Comparison of ENCODE assay signal across 11 mouse cellular contexts in genomic region chr15:98821403-98821802, GRCm38 (mm10). TPM values are rescaled to one million over a fixed set of nuclear protein-coding genes. Genes with fewer than 3 reads are reported as not detected.
DNase-seq lines count a peak whose midpoint lies in the region; ATAC-seq and TF ChIP-seq lines count a peak whose summit lies in the region.
"Had no signal": no experiment of that assay in that cellular context is flagged by ENCODE, and none has a peak within 500 bp of the region (broad histone marks: within the 10 kb centered on the region; RNA-seq: fewer than 3 reads in every experiment).

No protein-coding gene starts in this region.

- no peak overlapping the region for H3K4me3 ChIP-seq in left cerebral cortex, adult 2 months
- no peak overlapping the region for H3K4me3 ChIP-seq in heart, embryonic 10.5 days
- H3K4me3 ChIP-seq: heart, embryonic 13.5 days had no signal

- peaks cover 12% of the 10 kb centered on the region; the same call in 1 of the 2 replicates for H3K4me1 ChIP-seq in heart, embryonic 10.5 days

- WGBS in heart, embryonic 10.5 days: 34% methylated on average over 10 of the region's 10 CpGs

- peaks cover 75% of the 10 kb centered on the region for H3K36me3 ChIP-seq in heart, embryonic 10.5 days

- TF ChIP-seq CTCF in left cerebral cortex, adult 2 months (IDR thresholded peaks at IDR 0.05): peak; percentile 49

- peak overlapping the region; percentile 10; the same call in 1 of the 2 replicates for H3K27ac ChIP-seq in left cerebral cortex, adult 2 months
- H3K27ac ChIP-seq in heart, embryonic 10.5 days: no peak overlapping the region

- no peaks in the 10 kb centered on the region for H3K27me3 ChIP-seq in heart, embryonic 10.5 days (ENCODE audit: insufficient read depth, poor library complexity, severe bottlenecking)
- H3K27me3 ChIP-seq: heart, embryonic 13.5 days had no signal

- H3K9me3 ChIP-seq in heart, embryonic 10.5 days: no peaks in the 10 kb centered on the region
- H3K9me3 ChIP-seq: heart, embryonic 13.5 days had no signal

- ATAC-seq in monocyte, adult 5-6 weeks (replicated peaks; ENCODE audit: insufficient number of reproducible peaks, low FRiP score, low TSS enrichment, poor library complexity, severe bottlenecking): peak; percentile 68
- ATAC-seq: midbrain, embryonic 16.5 days had no signal

- intact Hi-C loops in left cerebral cortex, adult 2 months (cut with DNase I): no loop called here
- intact Hi-C loops in left cerebral cortex, postnatal 4 days (cut with DNase I): no loop called here

- DNase-seq in adrenal gland, adult 2 months: peak; percentile 41
- DNase-seq in adrenal gland, postnatal 4 days (ENCODE audit: low spot score in 2 of 2): no peak
- peak in 1 of 2 experiments; percentile 43 for DNase-seq in left cerebral cortex, adult 2 months (ENCODE audit: extremely low spot score in 1 of 2, low spot score in 2 of 2)
- no peak for DNase-seq in left cerebral cortex, postnatal 4 days
- DNase-seq in T-cell, adult 2 months (ENCODE audit: low spot score): peak; percentile 62
- DNase-seq in layer of hippocampus, adult 9-11 months: no peak
- no peak for DNase-seq in heart, embryonic 10.5 days (ENCODE audit: low spot score)

RNA-seq across cellular contexts. Expression of gene Prkag1, which starts 9.9 kb away (rescaled TPM):
- 10 to 100 TPM; 77.1 to 79.8 TPM for total RNA-seq in adrenal gland, adult 2 months (2021)
- polyA plus RNA-seq in adrenal gland, adult 2 months (2012; rRNA removed): 54.9 and 57.3 TPM in 2 replicates
- total RNA-seq in adrenal gland, postnatal 4 days (2021): 10 to 100 TPM; 66.4 to 68.2 TPM
- total RNA-seq in left cerebral cortex, adult 2 months (2021): 10 to 100 TPM; 46.1 to 52.3 TPM
- 10 to 100 TPM; 35.0 to 38.1 TPM for total RNA-seq in left cerebral cortex, postnatal 4 days (2021)
- 128 to 132 TPM (median 132 TPM) in 3 replicates for total RNA-seq in monocyte, adult 5-6 weeks (2017)
- polyA plus RNA-seq in heart, embryonic 10.5 days (2016; fragmentation: Nextera tagmentation; extraction: Ambion mirVana): 95.0 and 97.7 TPM in 2 replicates

RNA-seq across cellular contexts. Expression of gene Ddn, which starts 12.1 kb away (rescaled TPM):
- total RNA-seq in adrenal gland, adult 2 months (2021): under 1 TPM in 1 of 2 experiments, not detected in 1; 0.35 TPM
- 0.03 and 0.08 TPM in 2 replicates for polyA plus RNA-seq in adrenal gland, adult 2 months (2012; rRNA removed)
- total RNA-seq in adrenal gland, postnatal 4 days (2021): 1 to 10 TPM in 1 of 2 experiments, under 1 TPM in 1; 0.76 to 4.2 TPM
- total RNA-seq in left cerebral cortex, adult 2 months (2021): 100 to 1,000 TPM; 739 to 834 TPM
- total RNA-seq in left cerebral cortex, postnatal 4 days (2021): 100 to 1,000 TPM; 113 to 118 TPM
- total RNA-seq in monocyte, adult 5-6 weeks (2017): not detected in 3 replicates
- 0.06 TPM in 1 of 2 replicates, not detected in the other for polyA plus RNA-seq in heart, embryonic 10.5 days (2016; fragmentation: Nextera tagmentation; extraction: Ambion mirVana)

RNA-seq across cellular contexts. Expression of gene Wnt1, which starts 31.7 kb away (rescaled TPM):
- total RNA-seq in adrenal gland, adult 2 months (2021): not detected
- polyA plus RNA-seq in adrenal gland, adult 2 months (2012; rRNA removed): 0.08 TPM in 1 of 2 replicates, not detected in the other
- total RNA-seq in adrenal gland, postnatal 4 days (2021): not detected
- under 1 TPM in 1 of 2 experiments, not detected in 1; 0.14 TPM for total RNA-seq in left cerebral cortex, adult 2 months (2021)
- not detected for total RNA-seq in left cerebral cortex, postnatal 4 days (2021)
- not detected in 3 replicates for total RNA-seq in monocyte, adult 5-6 weeks (2017)
- not detected in 2 replicates for polyA plus RNA-seq in heart, embryonic 10.5 days (2016; fragmentation: Nextera tagmentation; extraction: Ambion mirVana)
- total RNA-seq: left cerebral cortex, adult 18-20 months had no signal
- polyA plus RNA-seq: heart, embryonic 13.5 days had no signal

RNA-seq across cellular contexts. Expression of gene Wnt10b, which starts 43.5 kb away (rescaled TPM):
- 1 to 10 TPM in 1 of 2 experiments, under 1 TPM in 1; 0.84 to 2.2 TPM for total RNA-seq in adrenal gland, adult 2 months (2021)
- polyA plus RNA-seq in adrenal gland, adult 2 months (2012; rRNA removed): 0.45 and 2.2 TPM in 2 replicates
- 1 to 10 TPM in 1 of 2 experiments, under 1 TPM in 1; 0.68 to 1.2 TPM for total RNA-seq in adrenal gland, postnatal 4 days (2021)
- under 1 TPM; 0.51 to 0.66 TPM for total RNA-seq in left cerebral cortex, adult 2 months (2021)
- total RNA-seq in left cerebral cortex, postnatal 4 days (2021): under 1 TPM; 0.36 to 0.40 TPM
- not detected in 3 replicates for total RNA-seq in monocyte, adult 5-6 weeks (2017)
- polyA plus RNA-seq in heart, embryonic 10.5 days (2016; fragmentation: Nextera tagmentation; extraction: Ambion mirVana): 0.09 TPM in 1 of 2 replicates, not detected in the other
- polyA plus RNA-seq: midbrain, embryonic 16.5 days had no signal

RNA-seq across cellular contexts. Expression of gene Kmt2d, which starts 49.6 kb away (rescaled TPM):
- total RNA-seq in adrenal gland, adult 2 months (2021): 10 to 100 TPM; 36.8 to 58.2 TPM
- polyA plus RNA-seq in adrenal gland, adult 2 months (2012; rRNA removed): 21.0 and 22.3 TPM in 2 replicates
- total RNA-seq in adrenal gland, postnatal 4 days (2021): 10 to 100 TPM; 68.9 to 71.5 TPM
- total RNA-seq in left cerebral cortex, adult 2 months (2021): 100 to 1,000 TPM; 100 to 101 TPM
- 10 to 100 TPM; 74.2 to 74.4 TPM for total RNA-seq in left cerebral cortex, postnatal 4 days (2021)
- 39.4 to 138 TPM (median 45.1 TPM) in 3 replicates for total RNA-seq in monocyte, adult 5-6 weeks (2017)
- polyA plus RNA-seq in heart, embryonic 10.5 days (2016; fragmentation: Nextera tagmentation; extraction: Ambion mirVana): 10.1 and 12.0 TPM in 2 replicates

Comparison
In these comparisons a context has a peak if more than half of its experiments do, and no peak if none do; other contexts are left out.
1. DNase-seq: peak in adrenal gland, adult 2 months (single experiment) and T-cell, adult 2 months (single experiment); none in adrenal gland, postnatal 4 days (0 of 2), left cerebral cortex, postnatal 4 days (single experiment), layer of hippocampus, adult 9-11 months (single experiment) and heart, embryonic 10.5 days (single experiment).
2. RNA of gene Ddn, which starts 12.1 kb away (total RNA-seq): 739 to 834 TPM in left cerebral cortex, adult 2 months and 113 to 118 TPM in left cerebral cortex, postnatal 4 days; 0.76 to 4.2 TPM in adrenal gland, postnatal 4 days, 0.35 TPM in adrenal gland, adult 2 months and not detected in monocyte, adult 5-6 weeks; every median in the first group is over 10 times any median in the second.